Mouse (Mus musculus) liver, embryonic 12.5 days (tissue): ENCODE results near the gene Pde4d. TPM values are rescaled to one million over a fixed set of nuclear protein-coding genes. Genes with fewer than 3 reads are reported as not detected.

ENCODE experiments used
- ATAC-seq: fragments of 200-750 bp; cut with Nextera tagmentation; 2 replicates; pipeline ENCODE4 v1.8.0; 2017; ENCODE audit warnings: moderate number of reproducible peaks, mild to moderate bottlenecking, moderate library complexity
- H3K27ac ChIP-seq: fragments of 300-500 bp; sonication (generic); 2 replicates; pipeline ENCODE4 v1.5.1; 2016; ENCODE audit warnings: mild to moderate bottlenecking
- H3K27me3 ChIP-seq: fragments of 300-500 bp; sonication (generic); replicated peaks from 2 replicates; pipeline ENCODE4 v1.6.1; 2016; ENCODE audit warnings: mild to moderate bottlenecking, moderate library complexity
- H3K36me3 ChIP-seq: fragments of 300-500 bp; sonication (generic); 2 replicates; pipeline ENCODE4 v1.6.1; 2016; ENCODE audit warnings: mild to moderate bottlenecking, moderate library complexity
- H3K4me1 ChIP-seq: fragments of 300-500 bp; sonication (generic); 2 replicates; pipeline ENCODE4 v1.6.1; 2016
- H3K4me2 ChIP-seq: fragments of 300-500 bp; sonication (generic); 2 replicates; pipeline ENCODE4 v1.6.1; 2016; ENCODE audit warnings: mild to moderate bottlenecking, moderate library complexity
- H3K4me3 ChIP-seq: fragments of 300-500 bp; sonication (generic); 2 replicates; pipeline ENCODE4 v1.5.1; 2016; ENCODE audit warnings: mild to moderate bottlenecking, moderate library complexity
- H3K9ac ChIP-seq: fragments of 300-500 bp; sonication (generic); 2 replicates; pipeline ENCODE4 v1.6.1; 2016; ENCODE audit warnings: mild to moderate bottlenecking, moderate library complexity
- H3K9me3 ChIP-seq: fragments of 300-500 bp; sonication (generic); replicated peaks from 2 replicates; pipeline ENCODE4 v1.6.1; 2016; ENCODE audit warnings: mild to moderate bottlenecking, moderate library complexity
- WGBS: fragments of 180-500 bp; shearing (Covaris S2); methylation state at CpG from one replicate; pipeline ENCODE4 v1.1.7; 2016; ENCODE audit not compliant: insufficient replicate concordance; 5-methylcytosine and 5-hydroxymethylcytosine counted together
- polyA plus RNA-seq: library from polyadenylated mRNA; unstranded; fragments of >200 nt; fragmentation: Nextera tagmentation; extraction: Ambion mirVana; gene quantifications from 2 replicates; pipeline ENCODE4 v1.2.1, GENCODE M21; 2016

The Pde4d gene
- polyA plus RNA-seq, 1 experiment from 2014 or later, result 19.4 TPM

DNA sequence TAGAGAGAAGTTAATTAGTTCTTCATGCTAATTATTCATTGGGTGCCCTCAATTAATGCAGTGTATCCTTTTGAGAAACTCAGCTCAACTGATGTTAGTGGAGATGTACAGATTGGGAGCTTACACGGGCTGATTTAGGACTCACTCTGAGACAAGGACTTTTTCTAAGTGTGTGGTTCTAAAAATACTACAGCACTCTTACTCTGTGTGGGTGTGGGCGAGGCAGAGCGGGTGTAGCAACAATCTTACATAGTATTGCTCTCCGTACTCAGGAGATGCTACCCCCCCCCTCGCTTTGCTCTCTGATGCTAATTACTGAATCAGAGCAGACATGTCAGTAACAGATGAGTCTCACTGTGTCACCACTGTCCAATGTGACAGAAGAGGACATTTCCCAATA, 976.3 kb downstream of the Pde4d start:
- H3K4me2 ChIP-seq, result no peak overlapping the region

DNA sequence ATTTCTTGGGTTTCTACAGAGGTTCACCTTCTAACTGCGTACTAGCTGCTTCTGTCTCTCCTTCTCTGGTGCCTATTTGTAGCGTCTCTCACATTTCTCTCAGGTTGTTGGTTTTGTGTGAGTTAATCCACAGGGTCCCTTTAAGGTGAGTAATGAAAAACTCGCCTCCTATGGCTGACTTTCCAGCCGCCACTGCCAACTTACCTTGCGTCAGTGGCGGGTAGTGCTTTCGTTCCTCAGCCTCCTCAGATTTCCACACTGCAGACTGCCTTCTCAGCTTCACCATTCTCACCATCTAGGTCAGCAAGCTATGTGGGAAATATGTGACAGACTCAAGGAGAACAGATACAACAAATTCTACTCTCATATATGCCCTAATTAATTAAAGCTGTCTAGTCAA, 977.8 kb downstream of the Pde4d start:
- no peak overlapping the region for H3K9ac ChIP-seq
- no peaks in the 10 kb centered on the region for H3K4me1 ChIP-seq
- no peak for ATAC-seq
- H3K4me3 ChIP-seq, result no peak overlapping the region
- H3K36me3 ChIP-seq, result no peaks in the 10 kb centered on the region
- no peak overlapping the region for H3K27ac ChIP-seq
- H3K27me3 ChIP-seq, result no peaks in the 10 kb centered on the region
- no peaks in the 10 kb centered on the region for H3K9me3 ChIP-seq
- no peak overlapping the region for H3K4me2 ChIP-seq
- 64% methylated on average over 7 of the region's 7 CpGs for WGBS

More for the DNA sequence above, 976.3 kb downstream of the Pde4d start:
- Histone ChIP-seq H3K27me3 (no peaks in the 10 kb centered on the region), H3K4me3 (no peak overlapping the region), H3K36me3 (no peaks in the 10 kb centered on the region), H3K9me3 (no peaks in the 10 kb centered on the region), H3K4me1 (no peaks in the 10 kb centered on the region), H3K9ac (no peak overlapping the region), H3K27ac (no peak overlapping the region)
- 60% methylated on average over 5 of the region's 5 CpGs for WGBS
- ATAC-seq, result no peak

GRCm38 (mm10) chr13:109429544-109429943, 979.8 kb downstream of the Pde4d start:
- 74% methylated on average over 2 of the region's 2 CpGs for WGBS
- Histone ChIP-seq H3K9me3 (no peaks in the 10 kb centered on the region), H3K27me3 (no peaks in the 10 kb centered on the region), H3K4me1 (no peaks in the 10 kb centered on the region), H3K27ac (no peak overlapping the region), H3K4me3 (no peak overlapping the region), H3K36me3 (no peaks in the 10 kb centered on the region), H3K4me2 (no peak overlapping the region), H3K9ac (no peak overlapping the region)
- no peak for ATAC-seq

GRCm38 (mm10) chr13:109437231-109437776, 987.6 kb downstream of the Pde4d start:
- Histone ChIP-seq H3K27ac (no peak overlapping the region), H3K36me3 (no peaks in the 10 kb centered on the region), H3K4me3 (no peak overlapping the region), H3K27me3 (no peaks in the 10 kb centered on the region), H3K9me3 (no peaks in the 10 kb centered on the region), H3K4me2 (no peak overlapping the region), H3K9ac (no peak overlapping the region), H3K4me1 (no peaks in the 10 kb centered on the region; the same call in 1 of the 2 replicates)
- ATAC-seq, result no peak
- 23% methylated on average over 4 of the region's 4 CpGs for WGBS

- H3K4me3 ChIP-seq, result no peak overlapping the region
- H3K27ac ChIP-seq, result no peak overlapping the region
- H3K4me1 ChIP-seq, result no peaks in the 10 kb centered on the region; the same call in 1 of the 2 replicates
- no peaks in the 10 kb centered on the region for H3K27me3 ChIP-seq
- no peaks in the 10 kb centered on the region for H3K36me3 ChIP-seq
- H3K9ac ChIP-seq, result no peak overlapping the region
- WGBS, result 67% methylated on average over 5 of the region's 5 CpGs
- peak overlapping the region; percentile 60; the same call in 1 of the 2 replicates for H3K4me2 ChIP-seq
- H3K9me3 ChIP-seq, result no peaks in the 10 kb centered on the region
- no peak for ATAC-seq
Measured at GRCm38 (mm10) chr13:109439436-109440161, 989.9 kb downstream of the Pde4d start.

DNA sequence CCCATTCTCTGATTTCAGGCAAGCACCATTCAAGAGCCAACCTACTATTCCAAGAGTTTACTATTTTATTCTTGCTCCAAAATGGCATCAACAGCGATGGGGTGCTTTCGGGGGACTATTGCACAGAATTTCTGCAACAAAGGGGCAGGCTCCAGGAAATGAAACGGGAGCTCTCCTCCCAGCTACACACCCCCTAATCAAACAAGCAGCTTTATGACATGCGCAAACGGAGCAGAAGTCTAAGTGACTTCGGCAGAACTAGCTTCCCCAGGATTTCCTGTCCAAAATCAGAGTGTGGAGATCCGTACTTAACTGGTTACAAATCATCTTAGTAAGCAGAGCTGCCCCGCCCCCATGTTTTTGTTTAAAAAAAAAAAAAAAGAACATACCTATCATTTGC, 990.6 kb downstream of the Pde4d start:
- Histone ChIP-seq H3K4me2 (peak overlapping the region; percentile 60), H3K4me1 (no peaks in the 10 kb centered on the region; the same call in 1 of the 2 replicates), H3K4me3 (peak overlapping the region; percentile 45), H3K36me3 (no peaks in the 10 kb centered on the region), H3K9me3 (no peaks in the 10 kb centered on the region), H3K9ac (no peak overlapping the region), H3K27ac (no peak overlapping the region), H3K27me3 (no peaks in the 10 kb centered on the region)
- ATAC-seq, result no peak
- WGBS, result 5% methylated on average over 8 of the region's 8 CpGs

DNA sequence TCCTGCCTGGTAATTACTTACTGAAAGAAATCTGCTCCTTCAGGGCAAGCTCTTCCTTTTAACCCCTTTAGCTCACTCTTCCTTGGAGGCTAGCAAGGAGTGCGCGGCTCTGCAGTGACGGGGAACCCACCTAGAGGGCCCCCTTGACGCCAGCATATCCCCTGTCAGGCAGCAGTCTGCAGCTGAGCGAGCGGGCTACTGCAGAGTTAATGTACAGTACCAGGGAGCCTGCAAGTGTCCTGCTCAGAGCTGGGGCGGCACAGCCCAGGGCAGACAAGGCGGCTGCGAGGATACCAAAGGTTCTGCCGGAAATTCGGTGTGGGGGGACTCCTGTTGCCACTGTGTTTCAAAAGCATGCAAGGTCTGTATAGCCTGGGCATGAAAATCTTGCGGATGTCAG, 991.1 kb downstream of the Pde4d start:
- Histone ChIP-seq H3K27me3 (no peaks in the 10 kb centered on the region), H3K36me3 (no peaks in the 10 kb centered on the region), H3K4me3 (peak overlapping the region; percentile 45), H3K4me2 (peak overlapping the region; percentile 60), H3K4me1 (no peaks in the 10 kb centered on the region; the same call in 1 of the 2 replicates), H3K9me3 (no peaks in the 10 kb centered on the region), H3K9ac (no peak overlapping the region), H3K27ac (peak overlapping the region; percentile 22; the same call in 1 of the 2 replicates)
- 3% methylated on average over 12 of the region's 12 CpGs for WGBS
- peak; percentile 80 for ATAC-seq

DNA sequence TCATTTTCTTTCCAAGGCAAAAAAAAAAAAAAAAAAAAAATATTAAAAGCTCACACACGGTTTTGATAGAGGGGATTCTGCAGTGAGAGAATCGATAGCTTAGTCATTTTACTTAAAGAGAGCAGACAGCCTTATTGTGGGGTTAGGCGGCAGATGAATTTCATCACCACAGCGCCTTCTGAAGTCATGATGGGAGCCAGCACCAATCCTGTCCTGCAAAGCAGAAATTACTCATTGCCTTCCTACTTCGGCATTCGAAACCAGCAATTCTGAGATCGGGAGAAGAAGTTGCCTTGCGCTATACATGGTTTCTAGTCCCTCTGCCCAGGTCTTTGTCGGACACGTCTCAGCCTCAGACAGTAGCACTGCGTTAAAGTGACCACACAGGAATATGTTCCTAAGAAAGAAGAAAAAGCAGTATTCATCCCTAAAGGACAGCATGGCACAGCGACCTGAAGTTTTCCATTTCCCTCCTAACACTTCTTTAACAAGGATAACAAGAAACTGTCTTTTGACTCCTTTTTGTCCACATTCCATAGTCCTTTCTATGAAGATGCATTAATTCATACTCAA, 991.7 kb downstream of the Pde4d start:
- H3K9me3 ChIP-seq, result no peaks in the 10 kb centered on the region
- H3K27ac ChIP-seq, result no peak overlapping the region
- ATAC-seq, result no peak
- 58% methylated on average over 12 of the region's 12 CpGs for WGBS
- peak overlapping the region; percentile 60 for H3K4me2 ChIP-seq
- H3K4me3 ChIP-seq, result peak overlapping the region; percentile 45; the same call in 1 of the 2 replicates
- no peaks in the 10 kb centered on the region for H3K27me3 ChIP-seq
- no peaks in the 10 kb centered on the region; the same call in 1 of the 2 replicates for H3K4me1 ChIP-seq
- no peak overlapping the region for H3K9ac ChIP-seq
- no peaks in the 10 kb centered on the region for H3K36me3 ChIP-seq

DNA sequence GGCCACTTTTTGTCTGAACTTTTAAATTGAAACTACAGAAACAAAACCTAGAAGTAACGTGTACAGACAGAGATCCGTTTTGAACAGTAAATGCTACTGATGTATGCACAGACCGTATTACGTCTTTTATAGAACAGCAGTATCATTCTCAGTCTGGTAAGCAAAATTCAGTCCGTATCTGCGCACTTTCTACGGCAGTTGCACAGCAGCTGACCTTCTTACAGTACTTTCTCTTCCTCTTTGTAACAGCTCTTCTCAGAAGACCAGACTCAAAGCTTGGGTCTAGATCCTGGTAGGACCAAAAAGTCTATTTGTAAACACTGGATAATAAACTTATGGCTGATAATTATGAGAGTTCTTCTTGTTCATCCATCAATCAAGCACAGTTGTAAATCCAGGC, 996.4 kb downstream of the Pde4d start:
- WGBS, result 74% methylated on average over 7 of the region's 7 CpGs
- H3K4me1 ChIP-seq, result no peaks in the 10 kb centered on the region
- no peak overlapping the region for H3K9ac ChIP-seq
- ATAC-seq, result no peak
- no peak overlapping the region for H3K27ac ChIP-seq
- no peak overlapping the region for H3K4me3 ChIP-seq
- H3K27me3 ChIP-seq, result no peaks in the 10 kb centered on the region
- H3K36me3 ChIP-seq, result no peaks in the 10 kb centered on the region
- H3K9me3 ChIP-seq, result no peaks in the 10 kb centered on the region
- H3K4me2 ChIP-seq, result no peak overlapping the region

GRCm38 (mm10) chr13:109448121-109448520, 998.4 kb downstream of the Pde4d start:
- 65% methylated on average over 5 of the region's 5 CpGs for WGBS

GRCm38 (mm10) chr13:109474344-109474743, 1024.6 kb downstream of the Pde4d start:
- ATAC-seq, result no peak
- Histone ChIP-seq H3K4me1 (no peaks in the 10 kb centered on the region), H3K27ac (no peak overlapping the region), H3K9me3 (no peaks in the 10 kb centered on the region), H3K36me3 (no peaks in the 10 kb centered on the region), H3K27me3 (no peaks in the 10 kb centered on the region), H3K4me3 (no peak overlapping the region), H3K9ac (no peak overlapping the region), H3K4me2 (no peak overlapping the region)

More at GRCm38 (mm10) chr13:109448121-109448520, 998.4 kb downstream of the Pde4d start:
- Histone ChIP-seq H3K9ac (no peak overlapping the region), H3K4me1 (no peaks in the 10 kb centered on the region), H3K36me3 (no peaks in the 10 kb centered on the region), H3K9me3 (no peaks in the 10 kb centered on the region), H3K4me3 (no peak overlapping the region), H3K27ac (no peak overlapping the region), H3K27me3 (no peaks in the 10 kb centered on the region), H3K4me2 (no peak overlapping the region)
- no peak for ATAC-seq

DNA sequence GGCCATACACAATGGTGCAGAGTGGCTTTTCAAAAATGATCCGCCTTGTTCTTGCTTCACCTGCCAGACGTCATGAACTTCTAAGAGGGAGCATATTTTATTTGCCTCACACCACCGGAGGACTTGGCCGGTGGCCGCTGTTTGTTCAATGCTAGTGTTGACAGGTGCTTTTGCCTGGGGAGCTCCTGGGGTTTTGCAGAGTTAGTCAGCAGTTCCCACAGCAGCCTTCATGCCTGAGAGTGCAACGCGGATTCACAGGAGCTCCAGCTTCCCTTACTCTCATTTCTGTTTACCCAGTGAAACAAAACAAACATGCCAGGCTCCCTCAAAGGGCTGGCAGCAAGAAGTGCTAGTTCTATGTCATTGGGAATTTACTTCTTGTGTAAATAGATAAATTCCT, 1031.7 kb downstream of the Pde4d start:
- H3K36me3 ChIP-seq, result no peaks in the 10 kb centered on the region
- H3K27ac ChIP-seq, result no peak overlapping the region
- no peak overlapping the region for H3K4me3 ChIP-seq
- no peaks in the 10 kb centered on the region for H3K9me3 ChIP-seq
- no peaks in the 10 kb centered on the region for H3K4me1 ChIP-seq
- 0 out of 2 replicates have a peak, but pooled peaks have one; percentile 32 for ATAC-seq
- H3K27me3 ChIP-seq, result no peaks in the 10 kb centered on the region
- 49% methylated on average over 7 of the region's 7 CpGs for WGBS
- H3K4me2 ChIP-seq, result no peak overlapping the region
- H3K9ac ChIP-seq, result no peak overlapping the region
